Mouse (Mus musculus) retina, embryonic 14.5 days (tissue): ENCODE measurements around the gene Tmem141.
A peak's percentile ranks its signal among the peaks of the same experiment; 100 is the strongest.

Experiments
- DNase-seq: peaks from one replicate; pipeline ENCODE4 v3.0.0-alpha.2; 2015; ENCODE audit warnings: low spot score

Gene Tmem141

GRCm38 (mm10) chr2:25621229-25622200 lies at the start of gene Tmem141:
Tmem141 (minus strand) TSS chr2:25622005.
- DNase-seq = peak; percentile 83

DNA sequence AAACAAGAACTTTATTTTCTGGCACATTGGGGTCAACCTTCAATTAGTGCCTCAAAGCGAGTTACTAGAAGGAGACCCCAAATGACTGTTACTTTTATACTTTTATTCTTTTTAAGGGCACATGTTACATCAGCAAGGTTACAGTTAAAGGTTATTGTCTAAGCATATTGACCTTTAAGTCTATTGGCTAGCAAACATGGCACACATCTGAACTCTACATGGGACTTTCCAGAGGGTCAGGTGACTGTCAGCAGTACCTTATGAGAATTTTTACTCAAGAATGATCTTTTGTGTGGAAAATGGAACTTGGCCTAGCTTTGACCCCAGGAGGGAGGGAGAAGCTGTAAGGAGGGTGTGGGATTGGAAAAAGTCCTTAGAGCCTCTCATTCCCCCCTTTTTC lies 44.7 kb upstream of the Tmem141 start:
- no peak for DNase-seq

- no peak for DNase-seq
Observed at GRCm38 (mm10) chr2:25664125-25664524, 42.3 kb upstream of the Tmem141 start.

DNA sequence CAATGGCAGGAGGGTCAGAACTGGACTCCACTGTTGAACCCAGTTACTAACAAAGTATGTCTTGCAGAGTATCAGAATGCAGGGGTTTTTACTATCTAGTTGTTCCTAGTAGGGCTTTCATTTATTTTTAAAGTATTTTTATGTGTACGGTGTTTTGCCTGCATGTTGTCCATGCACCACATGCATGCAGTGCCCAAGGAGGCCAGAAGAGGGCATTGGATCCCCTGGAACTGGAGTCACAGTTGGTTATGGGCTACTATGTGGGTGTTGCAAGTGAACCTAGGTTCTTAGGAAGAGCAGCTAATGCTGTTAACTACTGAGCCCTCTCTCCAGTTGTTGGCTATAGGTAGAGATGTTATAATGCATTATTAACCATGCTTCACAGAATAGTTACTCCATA lies 41.7 kb upstream of the Tmem141 start:
- peak; percentile 59 for DNase-seq

GRCm38 (mm10) chr2:25661245-25661970 lies 39.6 kb upstream of the Tmem141 start:
- no peak for DNase-seq

- DNase-seq = no peak
Observed at GRCm38 (mm10) chr2:25660279-25660678, 38.5 kb upstream of the Tmem141 start.

DNA sequence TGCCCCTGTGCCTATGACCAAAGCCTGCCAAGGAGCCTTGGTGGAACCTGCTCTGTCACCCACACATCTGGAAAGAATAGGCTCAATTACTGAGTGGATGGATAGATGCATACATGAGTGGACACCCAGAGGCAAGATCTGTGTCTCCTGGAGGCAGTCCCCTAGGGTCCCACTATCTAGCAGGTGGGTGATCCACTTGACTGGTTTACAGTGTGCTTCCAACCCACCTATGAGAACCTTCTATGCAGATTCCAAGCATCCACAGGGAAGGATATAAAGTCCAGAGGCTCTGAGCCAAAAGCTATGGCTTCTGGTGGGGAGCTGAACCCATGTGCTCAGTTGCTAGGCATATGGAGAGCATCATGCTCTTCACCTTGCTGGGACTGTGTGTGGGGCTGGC lies 35.8 kb upstream of the Tmem141 start, which contains the start of gene Lcn5:
Gene Lcn5, plus strand, starts transcription at position 301 of the 400 bp plus-strand sequence.
- no peak for DNase-seq

- DNase-seq = no peak
Observed at GRCm38 (mm10) chr2:25657246-25657645, 35.4 kb upstream of the Tmem141 start.

DNA sequence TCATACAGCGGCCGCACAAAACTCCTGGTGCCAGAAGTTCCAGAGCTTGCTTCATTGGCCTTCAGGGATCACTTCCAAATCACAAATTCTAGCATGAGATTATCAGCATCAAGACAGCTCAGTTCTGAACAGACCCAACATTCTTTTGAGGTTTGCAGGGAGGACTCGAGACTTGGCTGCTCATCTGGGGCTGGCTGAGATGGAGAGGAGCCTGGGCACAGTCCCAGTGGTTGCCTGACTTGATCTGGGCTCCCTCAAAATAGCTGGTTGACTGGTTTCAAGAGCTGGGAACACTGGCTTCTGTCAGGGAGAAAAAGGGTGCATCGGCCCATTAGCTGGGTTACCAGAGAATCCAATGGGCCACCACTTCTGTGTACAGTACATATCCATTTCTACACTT lies 34.9 kb upstream of the Tmem141 start:
- DNase-seq = no peak

GRCm38 (mm10) chr2:25654502-25654901 lies 32.7 kb upstream of the Tmem141 start:
- no peak for DNase-seq

DNA sequence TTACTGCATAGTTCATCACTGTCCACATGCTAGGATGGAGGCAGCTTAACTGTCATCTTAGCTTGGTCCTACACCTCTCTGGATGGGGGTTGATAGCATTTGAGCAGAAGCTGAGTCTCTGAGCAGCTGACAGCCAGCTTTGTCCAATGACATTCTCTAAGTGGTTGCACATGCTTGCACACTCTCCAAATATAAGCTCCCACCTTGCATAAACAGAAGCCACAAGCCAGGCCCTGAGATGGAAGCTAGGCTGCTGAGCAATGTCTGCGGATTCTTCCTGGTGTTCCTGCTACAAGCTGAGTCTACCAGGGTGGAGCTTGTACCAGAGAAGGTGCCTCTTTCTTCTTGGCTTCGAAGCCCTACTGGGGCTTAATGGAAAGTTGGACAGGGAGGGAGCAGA lies 31.1 kb upstream of the Tmem141 start, which contains the start of gene Lcn8:
Gene Lcn8, plus strand, starts transcription at position 219 of the 400 bp plus-strand sequence.
- no peak for DNase-seq

- DNase-seq = peak; percentile 70
Observed at GRCm38 (mm10) chr2:25639890-25640289, 18.1 kb upstream of the Tmem141 start.

DNA sequence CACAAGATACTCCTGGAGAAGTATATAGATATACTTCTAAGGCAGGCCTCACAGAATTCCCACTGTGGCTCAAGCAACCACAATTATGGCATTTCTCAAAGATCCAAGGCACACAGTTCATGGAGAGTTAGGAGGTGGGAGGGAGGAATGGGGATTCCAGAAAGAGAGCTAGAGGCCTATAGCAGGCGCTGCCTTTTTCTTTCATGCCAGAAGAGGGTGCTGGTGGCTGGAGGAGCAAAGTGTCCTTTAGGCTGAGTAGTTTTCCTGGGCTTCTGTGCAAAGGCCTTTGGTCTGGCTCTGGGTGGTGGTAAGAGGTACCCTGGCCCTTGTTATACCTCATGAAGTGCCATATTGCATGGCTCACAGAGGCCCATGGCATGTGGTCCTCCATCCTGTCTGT lies 12.2 kb upstream of the Tmem141 start:
- DNase-seq = no peak

DNA sequence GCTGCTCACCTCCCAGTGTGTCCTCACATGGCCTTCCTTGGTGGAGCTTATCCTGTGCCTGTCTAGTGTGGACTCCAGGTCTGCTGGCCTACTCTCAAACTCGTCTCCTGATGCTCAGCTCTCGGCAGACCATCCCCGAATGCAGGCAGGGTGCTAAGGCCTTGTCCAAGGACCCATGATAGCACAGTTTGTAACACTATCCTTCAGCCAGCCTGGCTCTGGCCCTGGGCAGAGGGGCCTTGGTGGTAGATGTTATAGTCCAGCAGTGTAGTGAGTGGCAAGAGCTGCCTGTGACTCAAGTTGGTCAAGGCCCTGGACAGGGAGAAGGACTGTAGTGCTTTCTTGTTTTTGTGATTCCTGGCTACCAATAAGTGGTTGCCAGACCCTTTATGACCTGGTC lies 11.8 kb upstream of the Tmem141 start:
- DNase-seq = no peak

DNA sequence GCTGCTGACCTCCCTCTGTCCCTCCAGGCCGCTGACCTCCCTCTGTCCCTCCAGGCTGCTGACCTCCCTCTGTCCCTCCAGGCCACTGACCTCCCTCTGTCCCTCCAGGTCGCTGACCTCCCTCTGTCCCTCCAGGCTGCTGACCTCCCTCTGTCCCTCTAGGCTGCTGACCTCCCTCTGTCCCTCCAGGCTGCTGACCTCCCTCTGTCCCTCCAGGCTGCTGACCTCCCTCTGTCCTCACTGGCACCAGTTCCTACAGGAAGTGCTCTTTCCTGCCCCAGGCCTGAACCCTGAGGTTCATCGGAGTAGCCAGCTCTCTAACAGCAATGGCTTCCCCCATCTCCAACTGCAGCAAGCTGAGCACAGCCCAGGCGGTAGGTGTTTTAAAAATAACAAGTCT lies 6.9 kb upstream of the Tmem141 start:
- DNase-seq = no peak

GRCm38 (mm10) chr2:25627811-25628210 lies 6.0 kb upstream of the Tmem141 start, which contains the start of gene Fcna:
Fcna (minus strand) TSS chr2:25628030.
- no peak for DNase-seq

DNA sequence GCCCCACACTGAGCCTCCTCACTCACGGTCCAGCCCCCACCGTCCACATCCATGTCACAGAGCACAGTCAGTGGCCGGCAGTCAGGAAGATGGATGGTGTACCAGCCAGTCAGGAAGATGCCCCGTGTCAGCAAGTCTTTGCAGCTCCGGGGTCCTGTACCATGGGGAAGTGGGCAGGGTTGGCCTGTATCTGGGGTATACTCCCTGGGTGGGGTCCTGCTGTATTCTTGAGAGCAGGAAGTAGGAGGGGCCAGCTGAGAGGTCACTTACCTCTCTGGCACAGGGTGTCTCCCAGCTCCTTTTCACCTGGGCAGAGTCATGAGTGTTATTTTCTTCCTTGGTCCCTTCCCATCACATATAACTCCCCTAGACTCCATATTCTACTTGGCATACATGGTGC lies 4.2 kb upstream of the Tmem141 start:
- DNase-seq = no peak

- no peak for DNase-seq
Observed at GRCm38 (mm10) chr2:25620852-25621228, 965 bp downstream of the Tmem141 start.

DNA sequence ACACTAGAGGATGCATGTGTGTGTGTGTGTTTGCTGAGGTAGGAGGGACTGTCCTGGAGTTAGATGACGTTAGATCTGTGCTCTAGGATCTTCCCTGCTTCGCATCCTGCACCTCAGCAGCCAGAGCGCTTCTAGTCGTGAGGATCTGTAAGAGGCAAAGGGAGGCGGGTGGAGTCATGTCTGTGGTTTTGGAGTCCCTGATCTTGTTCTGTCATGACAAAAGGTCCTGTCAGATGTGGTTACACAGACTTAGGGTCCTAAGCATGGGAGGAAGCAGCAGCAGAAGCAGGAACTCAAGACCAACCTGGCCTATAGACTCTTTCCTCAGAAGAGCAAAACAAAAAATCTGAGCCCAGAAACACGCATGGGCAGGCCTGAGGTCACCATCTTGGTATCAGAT lies 1.4 kb downstream of the Tmem141 start:
- no peak for DNase-seq

DNA sequence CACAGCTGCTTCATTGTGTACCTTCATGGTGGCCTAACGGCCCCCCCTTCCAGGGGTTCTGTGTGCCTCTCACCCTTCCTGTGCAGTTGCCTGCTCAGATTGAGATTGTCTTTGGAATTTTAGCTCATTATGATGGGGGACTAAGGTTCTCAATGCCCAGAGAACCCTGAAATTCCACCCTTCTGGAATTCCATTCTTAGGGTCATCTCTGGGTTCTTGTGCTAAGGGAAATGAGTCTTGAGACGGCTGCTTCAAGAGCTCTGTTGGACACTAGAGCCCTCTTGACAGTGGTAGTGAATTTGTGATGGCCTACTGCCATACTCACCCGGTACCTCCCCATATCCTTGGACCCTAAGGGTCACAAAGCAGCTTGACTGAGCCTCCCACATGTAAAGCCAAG lies 4.2 kb downstream of the Tmem141 start, which contains the start of gene Ccdc183:
Gene Ccdc183, minus strand, starts transcription at position 101 of the 400 bp plus-strand sequence.
- no peak for DNase-seq

DNA sequence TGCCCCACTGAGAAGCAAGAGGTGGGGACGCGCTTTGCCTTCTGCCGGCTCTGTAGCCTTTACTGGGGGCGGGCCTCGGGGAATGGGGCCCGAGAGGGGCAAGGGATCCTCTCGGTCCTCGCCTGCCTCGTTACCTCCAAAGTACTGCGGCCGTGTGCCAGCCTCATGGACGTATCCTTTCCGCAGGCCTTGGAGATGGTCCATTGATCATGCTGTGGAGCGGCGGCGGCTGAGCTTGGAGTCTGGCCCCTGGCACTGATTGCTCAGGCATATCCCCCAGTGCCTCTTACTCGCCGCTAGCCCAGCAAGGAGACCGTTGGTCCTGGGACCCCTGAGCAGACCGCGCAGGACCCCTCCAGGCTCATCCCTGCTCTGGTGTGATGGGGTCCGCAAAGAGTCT lies 5.4 kb downstream of the Tmem141 start:
- no peak for DNase-seq

DNA sequence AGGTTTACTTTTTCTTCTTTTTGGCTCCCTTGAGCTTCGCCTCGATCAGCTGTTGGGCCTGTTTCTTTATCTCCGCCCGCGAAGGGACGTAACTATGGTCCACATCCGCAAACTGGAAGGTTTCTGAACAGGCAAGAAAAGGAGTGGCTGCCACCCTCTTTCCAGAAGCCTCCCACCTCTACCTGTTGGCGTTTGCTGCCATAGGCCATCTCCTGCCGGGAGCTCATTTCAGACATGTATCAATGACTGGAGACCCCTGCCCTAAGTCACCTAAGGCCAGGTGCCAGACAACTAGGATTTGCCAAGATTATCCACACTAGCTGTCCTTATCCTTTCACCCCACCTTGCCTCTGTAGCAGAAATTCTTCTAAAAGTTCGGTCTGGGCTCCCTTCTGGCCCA lies 13.1 kb downstream of the Tmem141 start:
- no peak for DNase-seq
